Mouse (Mus musculus): ENCODE data around the gene Doc2a. TPM values are rescaled to one million over a fixed set of nuclear protein-coding genes. Genes with fewer than 3 reads are reported as not detected.

The Doc2a gene
- 0.42 TPM for polyA plus RNA-seq (2014; fragmentation: Illumina TruSeq; extraction: RNeasy Lipid Tissue Mini Kit (QIAGEN cat#74804); ENCODE audit: low read depth, low replicate concordance)

DNA sequence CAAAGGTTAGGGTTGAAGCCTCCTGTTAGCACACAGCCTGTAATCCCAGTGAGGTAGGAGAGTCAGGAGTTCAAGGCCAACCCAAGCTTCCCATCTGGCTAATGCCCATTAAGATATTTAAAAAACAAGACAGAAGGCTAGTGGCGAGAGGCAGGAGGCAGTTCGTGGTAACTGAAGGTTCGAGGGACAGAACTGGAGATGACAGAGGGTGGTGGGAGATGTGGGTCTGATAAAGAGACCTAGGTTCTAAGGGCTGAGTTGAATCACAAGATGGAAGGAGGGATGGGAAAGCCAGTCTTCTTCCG, at the start of gene Doc2a:
Gene Doc2a, plus strand, starts transcription at position 301 of the 305 bp plus-strand sequence.

DNA sequence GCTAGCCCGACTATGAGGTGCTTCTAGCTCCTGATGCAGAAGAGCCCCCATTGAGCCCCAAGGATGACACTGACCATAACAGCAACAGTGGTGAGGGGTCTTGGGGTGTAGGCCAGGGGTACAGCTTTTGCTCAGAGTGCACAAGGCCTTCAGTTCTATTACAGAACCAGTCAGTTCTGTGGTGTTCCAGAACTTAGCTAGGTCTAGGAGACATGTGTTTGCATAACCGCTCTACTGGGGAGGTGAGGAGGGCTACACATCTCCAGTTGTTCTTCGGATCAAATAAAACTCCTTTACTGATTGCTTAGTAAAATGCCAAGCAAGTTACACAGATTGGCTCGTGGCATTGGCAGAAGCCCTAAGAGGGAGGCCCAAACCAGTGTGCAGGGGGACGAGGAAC, 15.7 kb upstream of the Doc2a start, which contains the start of gene 4930451I11Rik:
Gene 4930451I11Rik, minus strand, starts transcription at position 101 of the 400 bp plus-strand sequence.

GRCm38 (mm10) chr7:126861429-126862130, 14.4 kb downstream of the Doc2a start, which contains the start of gene Hirip3:
Gene Hirip3, plus strand, starts transcription at chr7:126861972.

DNA sequence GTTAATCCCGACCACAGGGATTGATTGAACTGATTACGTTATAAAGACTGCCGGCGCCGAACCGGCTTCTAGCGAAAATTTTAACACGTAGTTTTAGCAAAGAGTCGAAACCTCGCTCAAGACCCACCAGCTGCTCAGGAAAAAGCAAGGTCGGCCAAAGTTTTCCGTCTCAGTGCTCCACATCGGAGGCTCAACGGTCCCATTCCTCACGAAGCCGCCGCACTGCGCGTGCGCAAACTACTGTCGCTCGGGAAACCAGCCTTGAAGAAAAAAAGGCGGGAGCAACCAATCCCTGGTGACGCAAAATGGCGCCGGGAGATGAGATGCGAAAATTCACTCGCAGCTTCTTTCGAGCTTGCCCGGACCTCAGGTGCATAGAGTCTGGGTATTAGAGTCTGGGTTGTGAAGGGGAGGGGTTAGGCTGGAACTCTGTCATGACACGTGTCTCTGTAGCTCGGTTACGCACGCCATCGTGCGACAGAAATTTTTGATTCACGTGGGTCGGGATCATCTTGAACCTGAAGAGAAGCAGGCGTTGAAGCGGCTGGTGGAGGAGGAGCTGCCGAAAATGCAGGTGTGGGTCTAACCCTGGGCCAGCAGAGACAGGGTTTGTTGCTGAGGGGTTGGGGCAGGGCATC, 15.1 kb downstream of the Doc2a start, which contains the start of gene Ino80e:
Gene Ino80e, minus strand, starts transcription at position 231 of the 638 bp plus-strand sequence.

DNA sequence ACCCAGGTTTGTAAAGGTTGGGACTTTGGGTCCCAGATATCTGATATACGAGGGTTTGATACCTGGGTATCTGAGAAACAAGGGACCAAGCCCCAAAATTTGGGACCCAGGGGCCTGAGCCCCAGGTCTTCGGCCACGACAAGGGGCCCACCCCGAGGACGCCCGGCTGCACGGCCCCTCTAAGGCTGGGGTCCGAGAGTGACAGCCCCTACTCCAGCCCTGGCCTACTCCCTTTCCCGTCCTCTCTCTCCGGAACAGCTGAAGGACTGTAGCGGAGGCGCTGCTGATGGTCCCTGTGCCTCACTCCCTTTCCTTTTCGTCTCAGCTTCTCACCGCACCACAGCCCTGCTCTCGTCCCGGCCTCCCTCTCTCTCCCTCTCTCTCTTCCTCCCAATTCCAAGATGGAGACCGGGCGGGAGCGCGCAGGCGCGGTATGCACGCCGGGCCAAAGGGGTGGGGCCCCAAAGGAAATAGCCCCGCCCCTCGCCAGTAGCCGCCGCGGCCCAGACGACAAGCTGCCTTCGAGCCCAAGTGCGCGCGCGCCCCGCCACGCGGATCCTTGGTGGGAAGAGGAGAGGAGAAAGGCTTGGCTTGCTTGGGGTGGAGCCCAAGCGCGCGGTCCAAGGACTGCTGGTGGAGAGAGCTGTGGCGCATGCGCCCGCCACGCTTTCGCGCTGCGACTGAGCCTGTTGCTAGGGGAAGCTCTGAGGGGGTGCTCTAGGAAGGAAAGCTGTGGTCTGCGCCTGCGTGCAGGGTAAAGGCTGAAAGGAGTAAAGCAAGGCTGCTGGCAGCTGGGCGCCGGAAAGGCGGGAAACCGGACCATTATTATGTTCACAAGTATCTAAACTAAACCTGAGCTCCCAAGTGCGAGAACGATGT, 37.3 kb downstream of the Doc2a start, which contains the start of gene Taok2:
Gene Taok2, minus strand, starts transcription at position 418 of the 879 bp plus-strand sequence.

Other genes starting within 250 kb of the Doc2a start
- 0.38 TPM for gene Nupr1, start 216.6 kb upstream of the Doc2a start, polyA plus RNA-seq (2014; fragmentation: Illumina TruSeq; extraction: RNeasy Lipid Tissue Mini Kit (QIAGEN cat#74804); ENCODE audit: low read depth, low replicate concordance)
- gene Sgf29, start 198.1 kb upstream of the Doc2a start, polyA plus RNA-seq (2014; fragmentation: Illumina TruSeq; extraction: RNeasy Lipid Tissue Mini Kit (QIAGEN cat#74804); ENCODE audit: low read depth, low replicate concordance): 38.3 TPM
- gene Sult1a1, start 171.0 kb upstream of the Doc2a start, polyA plus RNA-seq (2014; fragmentation: Illumina TruSeq; extraction: RNeasy Lipid Tissue Mini Kit (QIAGEN cat#74804); ENCODE audit: low read depth, low replicate concordance): 17.4 TPM
- 0.11 TPM for gene Bola2, start 152.0 kb upstream of the Doc2a start, polyA plus RNA-seq (2014; fragmentation: Illumina TruSeq; extraction: RNeasy Lipid Tissue Mini Kit (QIAGEN cat#74804); ENCODE audit: low read depth, low replicate concordance)
- 0.78 TPM for gene Slx1b, start 151.6 kb upstream of the Doc2a start, polyA plus RNA-seq (2014; fragmentation: Illumina TruSeq; extraction: RNeasy Lipid Tissue Mini Kit (QIAGEN cat#74804); ENCODE audit: low read depth, low replicate concordance)
- not detected for gene Coro1a, start 139.6 kb upstream of the Doc2a start, polyA plus RNA-seq (2014; fragmentation: Illumina TruSeq; extraction: RNeasy Lipid Tissue Mini Kit (QIAGEN cat#74804); ENCODE audit: low read depth, low replicate concordance)
- gene Mapk3, start 87.8 kb upstream of the Doc2a start, polyA plus RNA-seq (2014; fragmentation: Illumina TruSeq; extraction: RNeasy Lipid Tissue Mini Kit (QIAGEN cat#74804); ENCODE audit: low read depth, low replicate concordance): 33.6 TPM
- 0.38 TPM for gene Gdpd3, start 81.1 kb upstream of the Doc2a start, polyA plus RNA-seq (2014; fragmentation: Illumina TruSeq; extraction: RNeasy Lipid Tissue Mini Kit (QIAGEN cat#74804); ENCODE audit: low read depth, low replicate concordance)
- 5.6 TPM for gene Ypel3, start 70.5 kb upstream of the Doc2a start, polyA plus RNA-seq (2014; fragmentation: Illumina TruSeq; extraction: RNeasy Lipid Tissue Mini Kit (QIAGEN cat#74804); ENCODE audit: low read depth, low replicate concordance)
- not detected for gene Tbx6, start 65.9 kb upstream of the Doc2a start, polyA plus RNA-seq (2014; fragmentation: Illumina TruSeq; extraction: RNeasy Lipid Tissue Mini Kit (QIAGEN cat#74804); ENCODE audit: low read depth, low replicate concordance)
- 58.9 TPM for gene Ppp4c, start 54.9 kb upstream of the Doc2a start, polyA plus RNA-seq (2014; fragmentation: Illumina TruSeq; extraction: RNeasy Lipid Tissue Mini Kit (QIAGEN cat#74804); ENCODE audit: low read depth, low replicate concordance)
- 2.7 TPM for gene Fam57b, start 49.7 kb upstream of the Doc2a start, polyA plus RNA-seq (2014; fragmentation: Illumina TruSeq; extraction: RNeasy Lipid Tissue Mini Kit (QIAGEN cat#74804); ENCODE audit: low read depth, low replicate concordance)
- gene 4930451I11Rik, start 15.8 kb upstream of the Doc2a start, polyA plus RNA-seq (2014; fragmentation: Illumina TruSeq; extraction: RNeasy Lipid Tissue Mini Kit (QIAGEN cat#74804); ENCODE audit: low read depth, low replicate concordance): 39.4 TPM
- gene Hirip3, start 14.6 kb downstream of the Doc2a start, polyA plus RNA-seq (2014; fragmentation: Illumina TruSeq; extraction: RNeasy Lipid Tissue Mini Kit (QIAGEN cat#74804); ENCODE audit: low read depth, low replicate concordance): 101 TPM
- gene Ino80e, start 15.0 kb downstream of the Doc2a start, polyA plus RNA-seq (2014; fragmentation: Illumina TruSeq; extraction: RNeasy Lipid Tissue Mini Kit (QIAGEN cat#74804); ENCODE audit: low read depth, low replicate concordance): 26.9 TPM
- gene Taok2, start 37.3 kb downstream of the Doc2a start, polyA plus RNA-seq (2014; fragmentation: Illumina TruSeq; extraction: RNeasy Lipid Tissue Mini Kit (QIAGEN cat#74804); ENCODE audit: low read depth, low replicate concordance): 7.7 TPM
- 5.4 TPM for gene Tmem219, start 75.5 kb downstream of the Doc2a start, polyA plus RNA-seq (2014; fragmentation: Illumina TruSeq; extraction: RNeasy Lipid Tissue Mini Kit (QIAGEN cat#74804); ENCODE audit: low read depth, low replicate concordance)
- 9.1 TPM for gene Kctd13, start 81.5 kb downstream of the Doc2a start, polyA plus RNA-seq (2014; fragmentation: Illumina TruSeq; extraction: RNeasy Lipid Tissue Mini Kit (QIAGEN cat#74804); ENCODE audit: low read depth, low replicate concordance)
- not detected for gene Asphd1, start 102.2 kb downstream of the Doc2a start, polyA plus RNA-seq (2014; fragmentation: Illumina TruSeq; extraction: RNeasy Lipid Tissue Mini Kit (QIAGEN cat#74804); ENCODE audit: low read depth, low replicate concordance)
- 3.2 TPM for gene Sez6l2, start 103.1 kb downstream of the Doc2a start, polyA plus RNA-seq (2014; fragmentation: Illumina TruSeq; extraction: RNeasy Lipid Tissue Mini Kit (QIAGEN cat#74804); ENCODE audit: low read depth, low replicate concordance)
- 7.6 TPM for gene Cdipt, start 128.5 kb downstream of the Doc2a start, polyA plus RNA-seq (2014; fragmentation: Illumina TruSeq; extraction: RNeasy Lipid Tissue Mini Kit (QIAGEN cat#74804); ENCODE audit: low read depth, low replicate concordance)
- gene Cdiptos, start 128.7 kb downstream of the Doc2a start, polyA plus RNA-seq (2014; fragmentation: Illumina TruSeq; extraction: RNeasy Lipid Tissue Mini Kit (QIAGEN cat#74804); ENCODE audit: low read depth, low replicate concordance): 527 TPM
- gene Mvp, start 167.2 kb downstream of the Doc2a start, polyA plus RNA-seq (2014; fragmentation: Illumina TruSeq; extraction: RNeasy Lipid Tissue Mini Kit (QIAGEN cat#74804); ENCODE audit: low read depth, low replicate concordance): 0.11 TPM
- not detected for gene Pagr1b, start 169.1 kb downstream of the Doc2a start, polyA plus RNA-seq (2014; fragmentation: Illumina TruSeq; extraction: RNeasy Lipid Tissue Mini Kit (QIAGEN cat#74804); ENCODE audit: low read depth, low replicate concordance)
- gene Pagr1a, start 169.9 kb downstream of the Doc2a start, polyA plus RNA-seq (2014; fragmentation: Illumina TruSeq; extraction: RNeasy Lipid Tissue Mini Kit (QIAGEN cat#74804); ENCODE audit: low read depth, low replicate concordance): not detected
- gene Gm42742, start 173.7 kb downstream of the Doc2a start, polyA plus RNA-seq (2014; fragmentation: Illumina TruSeq; extraction: RNeasy Lipid Tissue Mini Kit (QIAGEN cat#74804); ENCODE audit: low read depth, low replicate concordance): 0.80 TPM
- 0.22 TPM for gene Prrt2, start 173.8 kb downstream of the Doc2a start, polyA plus RNA-seq (2014; fragmentation: Illumina TruSeq; extraction: RNeasy Lipid Tissue Mini Kit (QIAGEN cat#74804); ENCODE audit: low read depth, low replicate concordance)
- 14.6 TPM for gene Maz, start 179.6 kb downstream of the Doc2a start, polyA plus RNA-seq (2014; fragmentation: Illumina TruSeq; extraction: RNeasy Lipid Tissue Mini Kit (QIAGEN cat#74804); ENCODE audit: low read depth, low replicate concordance)
- 12.4 TPM for gene Kif22, start 195.1 kb downstream of the Doc2a start, polyA plus RNA-seq (2014; fragmentation: Illumina TruSeq; extraction: RNeasy Lipid Tissue Mini Kit (QIAGEN cat#74804); ENCODE audit: low read depth, low replicate concordance)
- gene Zg16, start 239.9 kb downstream of the Doc2a start, polyA plus RNA-seq (2014; fragmentation: Illumina TruSeq; extraction: RNeasy Lipid Tissue Mini Kit (QIAGEN cat#74804); ENCODE audit: low read depth, low replicate concordance): not detected
- gene AI467606, start 243.9 kb downstream of the Doc2a start, polyA plus RNA-seq (2014; fragmentation: Illumina TruSeq; extraction: RNeasy Lipid Tissue Mini Kit (QIAGEN cat#74804); ENCODE audit: low read depth, low replicate concordance): 1.8 TPM